Mouse (Mus musculus) frontal cortex, postnatal 25 days (tissue): Measurements from ENCODE around the gene Carmil1.

Experiments
- DNase-seq, 2 experiments: peaks; one replicate each; pipeline ENCODE4 v3.0.0; 2022; ENCODE audit warnings: low spot score in 2 of 2

Gene Carmil1

DNA sequence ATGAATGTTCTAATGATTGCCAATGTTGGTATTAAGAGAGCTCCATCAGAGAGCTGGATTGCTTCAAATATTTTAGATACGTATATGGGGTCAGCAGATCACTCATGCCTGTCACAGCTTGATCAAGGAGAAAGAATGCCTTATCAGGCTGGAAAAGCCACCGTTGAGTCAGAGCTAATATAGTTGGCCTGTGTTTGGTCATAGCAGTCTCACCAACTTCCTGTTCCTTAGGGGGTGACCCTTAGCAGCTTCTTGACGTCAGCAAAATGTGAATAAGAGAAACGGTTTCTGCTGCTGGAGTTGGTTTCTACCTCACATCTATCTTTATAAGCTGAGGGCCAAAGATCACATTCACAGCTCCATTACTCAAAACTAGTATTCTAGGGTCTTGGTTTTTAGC lies 176.6 kb downstream of the Carmil1 start:
- no peak for DNase-seq

DNA sequence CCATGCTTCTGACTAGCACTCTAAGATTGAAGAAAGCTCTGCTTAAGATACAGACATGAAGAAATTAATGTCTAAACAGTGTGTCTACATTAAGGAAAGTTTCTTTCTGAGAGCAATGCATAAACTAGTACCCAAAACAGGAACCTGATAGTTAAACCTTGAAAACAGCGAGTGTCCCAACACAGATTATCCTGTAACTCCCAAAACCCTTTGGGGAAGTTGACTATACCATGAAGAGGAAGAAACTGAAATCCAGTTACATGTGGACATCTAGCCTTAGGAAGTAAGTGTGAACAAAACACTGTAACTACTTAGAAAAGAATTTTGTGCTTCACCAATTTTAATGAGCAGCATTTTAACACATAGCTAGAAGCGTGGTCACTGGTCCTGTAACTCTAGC lies 177.4 kb downstream of the Carmil1 start:
- DNase-seq, result no peak

DNA sequence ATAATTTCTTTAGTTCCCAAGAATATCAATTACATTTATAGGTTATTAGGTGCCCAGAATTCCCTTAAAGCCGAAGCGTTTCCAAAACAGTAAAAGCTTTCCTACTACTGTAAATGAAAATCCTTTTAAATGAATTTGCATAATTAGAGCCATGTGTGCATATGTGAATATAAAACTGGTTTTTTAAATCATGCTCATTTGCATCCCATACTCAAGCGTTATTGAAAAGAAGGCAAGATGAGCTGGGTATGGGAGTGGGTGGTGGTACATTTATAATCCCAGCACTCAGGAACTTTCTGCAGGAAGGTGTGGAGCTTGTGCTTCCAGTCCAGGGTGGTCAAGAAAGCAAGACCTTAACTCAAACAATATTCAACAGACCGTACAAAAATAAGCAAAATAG lies 178.3 kb downstream of the Carmil1 start:
- DNase-seq, result no peak

DNA sequence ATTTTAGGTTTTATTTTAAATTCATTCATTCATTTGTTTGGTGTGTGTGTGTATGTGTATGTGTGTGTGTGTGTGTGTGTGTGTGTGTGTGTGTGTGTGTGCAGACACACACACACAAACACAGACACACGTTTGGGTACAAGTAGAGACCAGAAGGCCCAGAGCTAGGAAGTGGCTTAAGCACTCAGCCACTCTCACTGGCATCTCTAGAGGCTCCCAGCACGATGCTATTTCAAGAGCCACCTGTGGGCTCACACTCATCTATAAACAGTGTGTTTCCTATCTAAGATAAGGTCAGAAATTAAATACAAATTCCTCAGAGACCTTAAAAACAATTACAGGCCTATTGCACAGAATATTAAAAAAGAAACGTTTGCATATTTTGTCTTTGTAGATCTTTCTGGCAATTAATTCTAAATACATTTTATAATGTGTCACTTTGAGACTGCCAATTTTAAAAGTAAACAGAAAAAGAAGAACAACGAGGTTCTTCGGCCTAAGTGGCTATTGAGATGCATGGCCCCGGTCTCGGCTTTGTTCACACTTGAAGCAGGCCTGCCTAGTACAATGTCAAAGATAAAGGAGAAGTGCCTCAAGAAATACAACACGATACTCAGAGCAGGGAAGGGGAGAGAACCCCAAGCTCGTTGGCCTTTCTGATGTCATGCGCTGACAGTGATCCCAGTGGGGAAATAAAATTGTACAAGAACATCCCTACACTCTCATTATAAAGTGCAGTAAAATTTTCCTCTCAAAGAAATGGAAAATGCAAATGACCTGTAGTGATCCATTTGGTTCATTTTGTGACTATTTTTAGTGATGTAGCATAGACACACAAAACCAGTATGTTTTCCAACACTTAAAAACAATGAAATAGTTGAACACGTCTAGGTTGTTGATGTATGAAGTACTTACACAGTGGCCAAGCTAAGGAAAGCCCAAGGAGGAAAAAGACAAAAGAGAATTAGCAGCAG lies 179.2 kb downstream of the Carmil1 start:
- DNase-seq, result no peak

DNA sequence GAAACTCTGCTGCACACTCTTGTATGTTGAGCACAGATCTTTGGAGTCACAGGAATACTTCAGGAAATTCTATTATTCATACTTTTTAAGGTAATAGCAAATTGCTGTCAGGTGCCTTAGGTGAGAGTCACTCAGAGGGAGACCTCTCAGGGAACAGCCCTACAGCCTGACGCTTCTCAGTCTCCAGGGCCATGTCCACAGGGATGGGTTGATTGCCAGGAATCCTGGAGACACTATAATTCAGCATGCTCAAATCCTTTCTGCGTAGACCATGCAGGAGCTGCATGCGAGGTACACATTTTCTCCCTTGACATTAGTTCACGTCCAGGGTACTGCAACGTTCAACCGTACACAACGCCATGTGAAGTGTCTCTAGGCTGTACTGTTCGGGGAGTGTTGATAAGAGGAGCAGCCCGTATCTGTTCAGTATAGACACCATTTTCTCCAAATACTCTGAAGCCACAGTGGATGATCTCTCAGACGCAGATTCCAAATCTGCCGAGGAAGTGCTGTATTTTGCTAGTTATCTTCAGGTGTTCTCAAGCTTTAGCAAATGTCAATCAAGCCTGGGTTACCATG lies 180.0 kb downstream of the Carmil1 start:
- DNase-seq, result no peak

DNA sequence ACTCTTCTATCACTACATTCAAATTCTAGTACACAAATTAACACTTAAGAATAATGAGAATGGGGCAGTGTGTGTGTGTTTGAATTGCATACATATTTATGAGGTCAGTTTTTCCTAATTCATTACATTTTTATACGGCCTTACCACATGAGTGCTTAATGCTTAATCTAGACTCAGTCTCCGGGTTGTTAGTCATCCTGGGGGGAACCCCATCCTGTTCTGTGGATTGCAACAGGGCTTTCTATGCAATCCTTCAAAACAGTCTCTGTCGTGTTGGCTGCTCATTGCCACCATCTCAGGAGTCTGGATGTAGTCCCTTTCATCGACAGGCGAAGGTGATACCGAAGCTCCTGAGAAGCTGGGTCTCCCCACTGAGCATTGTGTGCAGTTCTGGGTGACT lies 184.0 kb downstream of the Carmil1 start:
- no peak for DNase-seq

DNA sequence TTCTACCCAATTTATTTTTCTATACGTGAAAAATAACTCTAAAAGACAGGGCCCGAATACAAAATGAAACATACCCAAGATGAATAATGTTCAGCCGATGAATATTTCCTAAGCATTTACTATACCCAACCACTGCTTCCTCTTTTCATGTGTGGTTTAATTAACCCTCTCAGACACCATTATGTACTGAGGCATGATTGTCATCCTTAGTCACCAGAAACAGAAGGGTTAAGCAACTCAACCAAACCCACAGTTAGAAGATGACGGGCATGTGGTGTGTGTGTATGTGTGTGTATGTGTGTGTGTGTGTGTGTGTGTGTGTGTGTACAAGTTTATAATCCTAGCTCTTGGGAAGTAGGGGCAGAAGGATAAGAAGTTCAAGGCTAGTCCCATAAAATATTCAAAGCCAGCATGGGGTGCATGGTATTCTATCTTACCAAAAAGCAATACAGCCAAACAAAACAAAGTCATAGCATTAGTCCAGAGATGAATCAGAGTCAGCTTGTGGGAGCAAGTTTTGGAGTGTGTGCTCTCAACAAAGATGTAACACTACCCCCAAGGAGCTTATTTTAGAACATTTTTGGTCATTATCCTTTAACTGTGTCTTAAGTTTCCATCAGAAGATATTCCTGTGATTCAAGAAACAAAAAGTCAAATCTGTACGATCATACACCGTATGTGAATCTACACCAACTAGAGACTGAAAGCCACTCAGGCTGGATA lies 185.6 kb downstream of the Carmil1 start:
- DNase-seq, result no peak

DNA sequence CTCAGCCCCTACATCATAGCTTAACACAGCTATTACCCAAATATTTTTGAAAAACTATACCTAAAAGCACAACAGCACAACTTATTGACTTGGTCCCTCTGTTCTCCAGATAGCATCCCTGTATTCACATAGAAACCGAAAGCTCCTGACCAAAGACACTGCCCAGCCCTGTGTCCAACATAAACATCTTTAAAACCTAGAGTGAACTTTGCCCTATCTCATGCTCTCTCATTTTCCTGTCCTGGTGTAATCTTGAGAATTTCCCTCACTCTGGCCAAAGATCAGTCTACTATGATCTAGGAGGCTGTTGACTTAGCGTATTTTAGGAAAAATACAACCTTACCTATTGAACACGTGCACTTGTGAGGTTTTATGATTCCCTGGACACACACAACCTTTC lies 187.5 kb downstream of the Carmil1 start:
- DNase-seq, result no peak

DNA sequence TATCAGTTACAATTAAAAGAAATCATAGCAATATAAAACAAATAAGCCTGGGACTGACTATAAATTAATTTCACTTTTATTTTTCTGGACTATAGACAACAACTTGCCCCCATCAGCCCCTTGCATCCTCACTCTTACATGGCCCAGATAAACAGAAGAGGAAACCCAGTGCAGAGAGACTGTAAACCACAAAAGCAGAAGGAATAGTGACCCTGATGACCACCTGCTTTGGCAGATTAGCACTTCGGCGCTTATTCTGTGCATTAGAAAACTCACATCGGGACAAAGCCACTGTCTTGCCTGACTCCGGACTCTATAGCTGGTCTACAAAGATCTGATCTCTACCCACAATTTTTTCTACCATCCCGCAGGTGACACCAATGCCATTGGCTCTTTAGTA lies 188.5 kb downstream of the Carmil1 start:
- no peak for DNase-seq

DNA sequence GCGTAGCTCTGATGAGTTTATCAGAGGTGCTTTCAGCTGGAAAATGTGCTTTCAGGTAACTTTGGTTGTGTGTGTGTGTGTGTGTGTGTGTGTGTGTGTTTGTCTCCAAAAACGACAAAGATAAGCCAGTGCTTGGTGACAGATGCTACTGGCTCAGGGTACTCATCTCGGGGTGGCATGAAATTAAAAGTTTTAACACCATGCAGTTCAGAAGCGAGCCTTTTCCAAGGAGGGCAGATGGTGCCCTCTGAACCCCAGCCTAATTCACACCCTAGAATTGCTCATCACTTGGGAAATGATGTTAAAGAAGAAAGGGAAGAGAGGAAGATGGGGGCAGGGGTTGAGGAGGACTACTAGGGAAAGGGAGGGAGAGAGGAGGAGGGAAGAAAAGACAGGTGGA lies 198.4 kb downstream of the Carmil1 start:
- DNase-seq, result no peak

DNA sequence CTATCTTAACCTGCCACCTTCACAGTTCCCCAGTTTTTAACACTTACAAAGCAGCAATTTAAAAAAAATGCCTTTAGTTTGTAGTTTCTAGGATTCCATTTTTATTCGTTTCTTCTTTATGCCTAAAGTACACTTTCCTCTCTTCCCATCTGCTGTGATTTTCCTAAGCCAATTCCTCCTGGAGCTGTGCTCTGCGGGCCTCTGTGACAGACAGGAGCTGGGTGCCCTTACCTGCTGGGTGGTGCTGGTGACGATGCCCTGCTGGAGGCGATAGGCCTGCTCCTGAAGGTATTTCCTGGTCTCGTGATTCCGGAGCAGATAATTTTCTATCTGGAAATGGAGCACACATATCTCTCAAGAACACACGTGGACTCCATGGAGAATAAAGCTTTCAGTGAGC lies 198.9 kb downstream of the Carmil1 start:
- DNase-seq, result no peak

DNA sequence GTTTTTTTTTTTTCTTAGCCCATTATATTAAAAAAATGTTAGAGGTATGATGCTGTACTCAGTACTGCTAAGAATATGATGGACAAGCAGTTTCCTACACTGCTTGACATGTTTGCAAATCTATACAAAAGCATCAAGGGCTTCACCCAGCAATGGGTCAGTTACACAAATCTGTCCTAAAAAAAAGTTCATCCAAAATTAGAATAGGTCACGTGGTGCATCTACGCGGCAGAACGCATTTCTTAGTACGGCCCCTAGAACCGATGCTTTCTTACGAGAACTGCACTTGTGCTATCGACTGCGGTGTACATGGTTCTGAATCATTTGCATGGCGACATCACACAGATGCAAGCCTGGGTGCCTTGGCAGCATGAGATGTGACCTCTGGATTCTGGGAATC lies 208.0 kb downstream of the Carmil1 start:
- DNase-seq, result no peak

DNA sequence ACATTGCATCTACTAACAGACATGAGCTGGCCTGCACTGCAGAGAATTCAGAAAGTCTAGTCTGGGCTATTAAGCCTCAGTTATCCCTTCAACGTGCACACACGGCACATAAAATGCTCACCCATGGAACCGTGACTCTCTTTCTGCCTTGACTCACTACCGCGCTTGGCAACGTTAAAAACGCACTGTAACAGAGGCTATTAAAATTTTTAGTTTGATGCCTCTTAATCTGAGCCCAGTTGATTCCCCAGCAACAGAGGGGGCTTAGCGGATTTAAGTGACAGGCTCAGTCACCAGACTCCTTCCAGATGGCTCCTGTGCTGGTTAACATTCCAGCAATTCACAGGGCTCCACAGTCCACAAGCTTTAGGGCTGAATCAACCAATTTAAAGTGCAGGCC lies 213.0 kb downstream of the Carmil1 start:
- DNase-seq, result no peak

DNA sequence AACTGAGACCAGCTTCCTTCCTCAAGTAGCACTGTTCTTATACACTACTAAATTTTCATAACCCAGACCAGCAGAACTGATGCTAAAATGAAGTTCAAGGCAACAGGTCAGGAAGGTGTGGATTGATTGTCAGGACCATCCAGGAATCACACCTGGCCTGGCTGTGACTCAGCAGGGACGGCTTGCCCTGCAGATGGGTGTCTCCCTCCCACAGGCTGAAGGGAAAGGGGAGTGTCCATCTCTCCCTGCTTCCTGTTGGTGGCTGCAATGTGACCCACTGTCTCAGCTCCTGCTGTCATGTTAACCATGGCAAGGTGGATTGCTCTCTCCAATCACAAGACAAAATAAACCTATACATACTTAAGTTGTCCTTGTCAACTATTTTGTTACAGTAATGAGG lies 215.1 kb downstream of the Carmil1 start:
- no peak for DNase-seq

DNA sequence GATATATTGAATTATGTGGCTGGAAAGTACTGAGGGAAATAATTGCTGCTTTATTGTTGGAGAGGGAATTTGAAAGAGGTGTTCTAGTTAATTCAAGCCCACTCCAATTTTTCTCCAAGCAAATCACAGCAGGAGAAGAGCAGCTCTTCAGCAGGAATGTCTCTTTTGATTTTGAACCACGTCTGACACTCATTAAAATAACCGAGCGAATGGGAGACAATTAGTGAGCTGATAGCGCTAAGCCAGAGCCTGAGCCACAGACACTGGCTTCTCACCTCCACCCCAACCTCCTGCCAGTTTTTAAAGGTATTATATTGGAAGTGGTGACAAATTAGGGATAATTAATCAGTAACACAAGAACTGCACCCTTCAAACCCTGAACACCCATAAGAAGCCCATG lies 217.8 kb downstream of the Carmil1 start:
- DNase-seq, result no peak

DNA sequence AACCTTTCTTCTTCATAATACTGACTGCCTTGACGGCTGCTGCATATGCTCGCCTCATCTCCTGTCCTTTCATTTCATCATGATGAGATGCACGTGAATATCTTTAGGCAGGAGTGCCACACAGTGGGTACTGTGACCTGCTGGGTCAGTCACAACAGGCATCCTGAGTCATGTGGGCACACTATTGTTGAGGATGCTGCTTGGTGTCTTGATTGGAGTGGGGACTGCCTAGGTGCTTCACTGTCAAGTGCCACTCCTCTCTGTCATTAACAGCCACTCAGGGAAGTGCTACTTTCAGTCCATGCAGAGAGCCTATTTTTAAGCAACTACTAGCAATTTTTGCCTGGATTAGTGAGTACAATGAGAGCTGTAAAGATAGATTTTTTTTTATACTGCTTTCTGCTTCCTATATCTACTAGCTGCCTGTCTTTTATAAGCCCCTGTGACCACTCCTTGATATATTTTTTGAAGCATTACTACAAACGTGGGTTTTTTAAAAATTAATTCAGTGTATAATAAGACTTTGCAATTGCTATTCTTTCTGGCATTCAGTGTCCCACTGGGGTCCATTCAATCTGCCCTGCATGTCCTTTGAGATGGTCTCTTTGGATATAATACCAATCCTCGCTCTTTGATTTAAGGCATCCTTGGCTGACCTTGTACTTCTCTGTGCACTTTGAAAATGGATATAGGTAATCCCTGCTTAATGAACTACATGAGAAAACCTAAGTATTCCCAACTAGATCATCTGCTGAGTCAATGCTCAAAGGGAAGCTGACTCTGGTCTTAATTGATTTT lies 225.3 kb downstream of the Carmil1 start:
- no peak for DNase-seq

DNA sequence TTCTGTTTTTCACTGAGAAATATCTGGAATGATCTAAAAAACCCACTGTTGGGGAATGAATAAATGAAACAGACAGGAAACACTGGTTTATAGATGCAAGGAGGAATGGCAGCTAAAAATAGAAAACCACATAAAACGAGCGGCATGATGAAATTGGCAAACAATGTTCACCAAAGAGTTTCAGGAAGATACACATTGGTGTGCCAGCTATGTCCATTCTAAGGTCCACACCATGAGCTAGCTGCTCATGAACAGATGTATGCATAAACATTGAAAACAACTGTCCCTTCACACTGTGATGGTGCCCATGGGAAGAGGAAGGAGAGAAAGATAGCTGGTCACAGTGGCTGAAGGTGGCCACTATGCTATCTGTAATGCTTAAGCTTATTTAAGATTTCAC lies 229.1 kb downstream of the Carmil1 start:
- no peak for DNase-seq

DNA sequence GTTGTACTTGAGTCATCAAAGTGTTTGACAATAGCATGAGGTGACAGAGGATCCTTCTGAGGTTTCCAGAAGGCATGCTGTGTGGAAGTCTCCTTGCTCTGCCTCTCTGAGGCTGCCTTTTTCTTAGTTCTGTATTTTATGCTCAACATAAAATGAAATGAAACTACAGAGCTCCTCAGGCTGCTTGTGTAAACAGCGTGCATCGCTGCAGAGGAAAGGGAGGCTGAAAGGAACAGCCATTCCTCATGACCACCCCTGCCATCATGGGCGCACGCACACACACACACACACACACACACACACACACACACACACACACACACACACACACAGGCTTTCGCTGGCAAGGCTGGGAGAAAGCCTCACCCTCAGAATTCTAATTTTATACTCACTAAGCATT lies 230.3 kb downstream of the Carmil1 start:
- no peak for DNase-seq

DNA sequence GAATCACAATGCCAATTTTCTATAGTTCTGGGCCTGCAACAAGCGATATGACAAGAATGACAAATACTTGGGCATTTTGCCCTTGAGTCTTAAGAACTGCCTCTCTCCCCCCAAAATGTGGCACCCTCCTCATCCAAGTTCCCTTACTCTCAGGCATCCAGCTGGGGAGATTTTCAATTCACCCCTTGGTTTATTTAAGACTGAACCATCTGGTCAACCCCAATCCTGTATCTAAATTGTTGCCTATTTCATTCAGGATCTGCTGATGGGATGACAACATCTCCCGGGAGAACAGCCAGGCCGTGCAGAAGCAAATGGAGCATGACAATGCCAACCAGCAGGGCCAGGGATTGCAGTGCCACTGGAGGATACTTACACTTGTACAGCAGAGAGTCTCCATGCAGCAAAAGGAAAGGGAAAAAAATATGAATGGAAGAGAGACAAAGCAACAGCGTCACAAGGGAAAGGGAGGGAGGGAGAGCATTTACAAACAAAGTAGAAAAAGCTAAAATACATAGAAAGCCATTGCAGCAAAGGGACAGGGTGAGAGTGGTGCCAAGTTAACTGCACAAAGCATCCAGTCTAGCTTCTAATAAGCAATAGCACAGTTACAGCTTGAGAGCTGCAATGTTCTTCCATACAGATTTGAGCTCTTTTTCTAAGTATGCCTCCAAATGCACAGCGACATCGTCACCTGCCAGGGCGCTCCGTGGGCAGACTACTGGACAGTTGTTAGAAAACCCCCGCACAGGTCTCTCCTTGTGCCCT lies 231.1 kb downstream of the Carmil1 start:
- DNase-seq, result peak; percentile 31 to 33

DNA sequence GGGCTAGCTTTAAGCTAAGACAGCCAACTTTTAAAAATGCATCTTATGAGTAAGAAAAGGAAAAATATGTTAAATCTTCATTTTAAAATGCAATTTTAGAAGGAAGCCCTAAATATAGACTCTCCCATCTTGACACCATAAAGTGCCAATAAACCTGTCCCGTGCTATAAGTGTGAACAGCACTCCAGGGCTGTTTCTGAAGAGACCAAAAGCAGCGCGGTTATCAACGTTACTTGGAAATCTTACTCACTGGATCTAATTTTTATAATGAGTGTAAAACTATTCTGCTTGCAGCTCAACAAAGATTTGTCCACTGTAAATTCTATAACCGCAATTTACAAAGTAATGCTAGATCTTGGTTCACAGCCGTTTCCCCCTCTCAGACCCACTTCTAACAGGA lies 232.0 kb downstream of the Carmil1 start:
- DNase-seq, result no peak

DNA sequence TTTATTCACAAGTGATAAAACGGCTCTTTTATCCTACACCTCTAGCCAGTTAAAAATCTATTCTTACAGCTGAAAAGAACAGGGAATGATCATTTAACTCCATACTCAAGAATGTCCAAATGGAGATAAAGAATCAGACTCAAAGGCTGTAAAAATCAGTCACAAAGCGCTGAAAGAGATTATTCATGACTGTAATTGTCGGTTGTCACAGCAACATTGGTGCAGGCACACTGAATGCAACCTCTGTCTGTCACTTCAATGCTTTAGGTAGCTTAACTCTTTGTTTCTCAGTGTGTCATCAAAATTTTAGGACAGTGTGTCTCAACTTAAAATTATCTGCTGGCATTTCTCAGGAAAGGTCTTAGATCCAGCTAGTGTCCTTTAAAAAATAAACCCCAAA lies 235.3 kb downstream of the Carmil1 start:
- no peak for DNase-seq
